Mouse (Mus musculus): Measurements from ENCODE around the gene Gm10160.

Gene Gm10160

DNA sequence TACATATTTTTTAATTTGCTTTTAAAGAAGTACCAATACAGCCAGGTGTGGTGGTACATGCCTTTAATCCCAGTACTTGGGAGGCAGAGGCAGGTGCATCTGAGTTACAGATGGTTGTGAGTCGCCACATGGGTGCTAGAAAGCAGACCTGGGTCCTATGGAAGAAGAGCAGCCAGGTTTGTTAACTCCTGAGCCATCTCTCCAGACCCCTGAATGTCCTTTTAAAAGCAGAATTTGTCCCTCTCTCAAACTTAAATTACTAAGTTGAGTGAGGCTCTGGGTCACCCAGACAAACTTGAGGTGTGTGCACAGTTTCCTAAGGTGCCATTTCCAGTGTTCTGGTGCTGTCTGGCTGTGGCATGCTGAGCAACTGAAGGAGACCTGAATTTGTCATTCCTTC is at the start of gene Gm10160:
Gene Gm10160 (minus strand): TSS at position 101 of the 400 bp plus-strand sequence.
- DNase-seq (ENCODE audit: low spot score in 2 of 2), result no peak

- DNase-seq (ENCODE audit: low spot score in 2 of 2), result no peak
These were observed 49.3 kb upstream of the Gm10160 start for GRCm38 (mm10) chr7:81904926-81905325.

DNA sequence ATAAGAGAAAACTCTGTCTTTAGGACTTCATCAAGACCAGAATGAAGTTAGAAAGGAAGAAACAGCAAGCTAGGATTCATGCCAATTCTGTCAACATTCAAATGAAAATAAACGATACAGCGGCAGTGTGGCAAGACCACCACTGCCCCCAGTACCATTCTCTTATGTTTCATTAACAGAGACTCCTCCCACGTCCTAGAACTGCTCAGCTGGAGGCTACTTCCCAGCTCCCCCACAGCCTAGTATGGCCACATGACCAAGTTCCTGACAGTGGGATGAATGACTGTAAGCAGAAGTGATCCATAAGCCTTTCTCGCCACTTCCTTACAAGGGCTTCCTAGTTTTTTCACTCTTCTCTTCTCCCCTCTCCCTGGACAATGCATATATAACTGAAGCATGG is 48.5 kb upstream of the Gm10160 start:
- no peak for DNase-seq (ENCODE audit: low spot score in 2 of 2)

DNA sequence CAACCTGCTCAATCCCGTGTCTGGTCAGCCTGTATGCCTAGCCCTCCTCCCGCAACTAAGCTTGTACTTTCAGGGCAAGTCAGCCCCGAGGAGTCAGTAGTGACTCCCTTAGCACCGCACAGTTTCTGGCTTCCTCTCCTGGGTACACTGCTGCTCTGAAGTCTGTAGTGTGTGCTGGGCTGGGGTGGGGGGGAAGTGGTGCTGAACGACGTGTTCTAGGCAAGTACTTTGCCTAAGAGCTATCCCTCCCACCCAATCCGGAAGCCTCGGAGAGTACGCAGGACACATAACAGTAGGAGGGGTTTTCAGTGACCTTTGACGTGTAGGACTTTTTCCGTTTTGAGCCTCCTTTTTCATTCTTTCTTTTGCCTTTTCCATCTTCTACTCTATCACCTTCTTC is 43.8 kb upstream of the Gm10160 start:
- DNase-seq (ENCODE audit: low spot score in 2 of 2), result no peak

- no peak for DNase-seq (ENCODE audit: low spot score in 2 of 2)
These were observed 29.5 kb upstream of the Gm10160 start for GRCm38 (mm10) chr7:81885128-81885527.

- DNase-seq (ENCODE audit: low spot score in 2 of 2), result no peak
These were observed 26.0 kb upstream of the Gm10160 start for GRCm38 (mm10) chr7:81881600-81881999.

- DNase-seq (ENCODE audit: low spot score in 2 of 2), result peak; percentile 62 to 73
These were observed 25.2 kb upstream of the Gm10160 start for GRCm38 (mm10) chr7:81880797-81881196.

- no peak for DNase-seq (ENCODE audit: low spot score in 2 of 2)
These were observed 24.7 kb upstream of the Gm10160 start for GRCm38 (mm10) chr7:81880286-81880685.

- no peak for DNase-seq (ENCODE audit: low spot score in 2 of 2)
These were observed 19.8 kb upstream of the Gm10160 start for GRCm38 (mm10) chr7:81875372-81875771.

DNA sequence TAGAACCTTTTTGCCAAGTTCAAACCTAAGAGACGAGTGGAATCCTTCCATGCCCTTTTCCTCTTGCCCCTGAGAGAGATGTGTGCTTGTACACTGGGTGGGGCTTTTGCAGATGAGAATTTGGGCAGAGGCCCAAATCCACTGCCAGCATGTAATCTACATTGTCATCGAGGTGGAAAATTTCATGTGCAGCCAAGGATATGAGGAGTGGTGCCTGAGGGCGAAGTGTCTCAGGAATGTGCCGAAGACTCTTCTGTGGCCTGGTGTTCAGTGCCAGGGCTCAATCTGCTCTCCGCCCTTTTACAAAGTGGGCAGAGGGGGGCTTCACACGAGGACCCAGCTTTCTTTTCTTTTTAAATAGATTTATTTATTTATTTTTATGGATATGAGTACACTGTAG is 19.0 kb upstream of the Gm10160 start:
- no peak for DNase-seq (ENCODE audit: low spot score in 2 of 2)

GRCm38 (mm10) chr7:81873807-81874206 is 18.2 kb upstream of the Gm10160 start:
- DNase-seq (ENCODE audit: low spot score in 2 of 2), result no peak

DNA sequence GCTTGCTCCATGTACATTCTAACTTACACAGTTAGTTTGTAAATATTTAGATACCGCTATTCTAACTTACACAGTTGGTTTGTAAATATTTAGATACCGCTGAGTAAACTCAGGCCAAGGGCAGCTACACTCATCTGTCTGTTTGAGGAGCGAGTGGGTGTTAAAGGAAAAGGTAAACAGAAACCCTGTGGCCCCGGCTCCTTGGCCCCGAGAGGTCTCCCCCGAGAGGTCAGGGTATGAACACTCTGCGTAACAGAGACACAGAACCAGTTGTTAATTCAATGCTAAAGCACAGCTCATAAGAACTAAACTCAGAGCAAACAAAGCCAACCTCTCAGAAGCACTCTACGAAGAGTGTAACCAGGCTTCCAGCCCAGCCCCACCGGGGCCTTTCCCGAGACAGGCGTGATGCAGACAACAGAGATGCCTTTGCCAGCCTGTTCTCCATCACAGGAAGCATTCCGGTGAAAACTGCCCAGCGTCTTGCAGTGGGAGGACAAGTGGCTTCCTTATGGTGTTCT is 17.0 kb upstream of the Gm10160 start:
- no peak for DNase-seq (ENCODE audit: low spot score in 2 of 2)

GRCm38 (mm10) chr7:81868158-81868557 is 12.6 kb upstream of the Gm10160 start:
- peak; percentile 61 to 77 for DNase-seq (ENCODE audit: low spot score in 2 of 2)

- no peak for DNase-seq (ENCODE audit: low spot score in 2 of 2)
These were observed 11.8 kb upstream of the Gm10160 start for GRCm38 (mm10) chr7:81867231-81867930.

GRCm38 (mm10) chr7:81865937-81866336 is 10.3 kb upstream of the Gm10160 start:
- no peak for DNase-seq (ENCODE audit: low spot score in 2 of 2)

DNA sequence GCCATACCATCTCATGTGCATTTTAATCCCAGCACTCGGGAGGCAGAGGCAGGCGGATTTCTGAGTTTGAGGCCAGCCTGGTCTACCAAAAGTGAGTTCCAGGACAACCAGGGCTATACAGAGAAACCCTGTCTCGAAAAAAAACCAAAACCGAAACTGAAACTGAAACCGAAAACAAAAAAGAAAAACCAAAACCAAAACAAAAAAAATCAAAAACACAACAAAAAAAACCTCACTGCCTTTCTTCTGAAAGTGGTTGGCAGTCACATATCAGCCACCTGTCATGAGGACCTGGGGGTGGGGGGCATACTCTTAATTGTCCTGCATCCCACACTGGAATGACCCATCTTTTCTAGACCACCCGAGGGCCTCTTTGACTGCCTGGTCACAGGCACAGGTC is 9.0 kb upstream of the Gm10160 start:
- DNase-seq (ENCODE audit: low spot score in 2 of 2), result no peak

- peak; percentile 84 to 86 for DNase-seq (ENCODE audit: low spot score in 2 of 2)
These were observed 7.3 kb upstream of the Gm10160 start for GRCm38 (mm10) chr7:81862587-81863583.

- no peak for DNase-seq (ENCODE audit: low spot score in 2 of 2)
These were observed 6.3 kb upstream of the Gm10160 start for GRCm38 (mm10) chr7:81861921-81862320.

DNA sequence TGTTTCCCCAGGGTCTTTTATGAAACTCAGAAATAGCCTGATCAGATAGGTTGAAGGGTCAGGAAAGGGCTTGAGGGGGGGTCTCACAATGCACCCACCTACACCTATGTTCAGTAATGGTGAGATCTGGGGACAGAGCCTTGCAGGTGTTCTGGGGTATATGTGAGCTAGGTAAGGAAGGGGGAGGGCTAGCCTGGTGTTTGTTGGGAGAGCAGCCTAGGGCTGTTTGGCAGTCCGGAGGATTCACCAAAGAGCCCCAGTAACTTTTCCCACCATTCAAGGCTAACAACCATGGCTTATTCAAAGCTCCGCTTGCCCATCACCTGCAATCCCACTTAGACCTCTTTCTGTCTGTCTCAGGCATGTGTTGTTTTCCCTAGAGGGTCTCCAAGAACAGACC is 5.9 kb upstream of the Gm10160 start:
- DNase-seq (ENCODE audit: low spot score in 2 of 2), result no peak

DNA sequence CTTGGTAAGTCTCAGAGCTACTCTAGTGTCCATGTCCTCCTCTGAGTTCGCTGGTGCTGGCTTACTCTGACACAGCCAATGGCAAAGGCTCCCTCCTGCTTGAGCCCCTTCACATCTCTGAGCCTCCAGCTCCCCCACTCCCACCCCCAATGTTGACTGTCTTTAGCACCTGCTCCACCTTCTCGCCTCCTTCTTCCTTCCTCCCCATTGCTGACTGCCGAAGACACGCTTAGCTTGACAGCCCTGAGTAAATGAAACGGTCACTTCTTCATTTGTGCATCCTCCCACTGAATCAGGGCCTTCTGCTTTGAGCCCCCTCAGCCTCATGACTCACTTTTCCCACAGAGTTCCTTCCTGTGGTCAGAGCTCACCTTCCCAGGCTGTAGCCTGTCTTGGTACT is 5.4 kb upstream of the Gm10160 start:
- DNase-seq (ENCODE audit: low spot score in 2 of 2), result peak; percentile 62 to 67

DNA sequence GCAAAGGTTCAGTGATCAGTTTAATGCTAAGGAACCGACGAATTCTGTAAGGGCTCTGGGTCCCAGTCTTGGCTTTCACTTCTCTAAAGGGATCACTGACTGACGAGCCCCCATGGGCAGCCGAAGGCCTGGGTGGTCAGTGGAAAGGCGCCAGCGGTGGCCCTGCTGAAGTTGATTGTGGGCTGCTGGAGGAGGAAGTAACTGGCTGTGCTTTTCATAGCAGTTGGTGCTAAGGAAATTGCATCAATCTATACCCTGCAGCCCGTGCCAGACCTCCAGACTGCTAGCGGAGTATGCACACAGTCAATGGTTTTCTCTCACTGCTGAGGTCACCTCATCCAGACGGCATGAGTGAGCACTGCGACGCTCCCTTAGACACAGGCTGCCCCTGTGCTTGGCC is 4.5 kb upstream of the Gm10160 start:
- peak in 1 of 2 experiments; percentile 34 for DNase-seq (ENCODE audit: low spot score in 2 of 2)

DNA sequence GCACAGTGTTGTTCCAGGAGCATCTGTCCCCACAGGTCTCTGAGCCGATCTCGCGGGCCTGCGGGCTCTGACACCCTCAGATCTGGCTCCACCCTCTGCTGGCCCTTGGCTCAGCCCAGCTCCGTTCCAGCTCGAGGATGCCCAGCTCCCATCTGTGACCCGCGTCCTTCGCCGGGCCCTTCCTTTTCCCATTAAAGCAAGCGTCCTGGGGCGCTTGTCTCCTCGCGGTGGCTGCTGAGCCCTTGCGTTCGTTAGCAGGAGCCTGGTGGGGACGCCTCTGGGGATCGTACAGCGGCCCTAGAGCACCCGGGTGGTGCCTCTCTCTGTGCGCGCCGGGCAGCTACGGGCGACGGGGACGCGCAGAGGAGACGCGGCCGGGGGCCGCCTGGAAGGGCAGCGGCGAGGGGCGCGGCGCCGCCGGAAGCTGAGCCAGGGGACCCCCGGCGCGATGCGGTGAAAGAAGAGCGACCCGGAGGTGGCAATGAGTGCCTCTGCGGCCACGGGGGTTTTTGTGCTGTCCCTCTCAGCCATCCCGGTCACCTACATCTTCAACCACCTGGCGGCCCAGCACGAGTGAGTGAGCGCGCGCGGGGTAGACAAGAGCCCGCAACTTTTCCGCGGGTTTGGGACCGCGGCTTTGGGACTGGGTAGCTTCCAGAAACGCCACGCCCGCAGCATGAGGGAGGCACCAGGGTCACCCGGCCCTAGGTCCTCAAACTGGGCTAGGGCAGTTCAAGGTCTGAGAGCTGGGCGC is 3.6 kb upstream of the Gm10160 start, which contains the start of gene Tm6sf1:
Gene Tm6sf1 (plus strand): TSS at position 34 of the 754 bp plus-strand sequence.
- peak in 1 of 2 experiments; percentile 50 for DNase-seq (ENCODE audit: low spot score in 2 of 2)

Measured in thymus, postnatal 10 days (tissue).